In genomic region chr7:81336432-81336786, GRCm38 (mm10) we compare ENCODE assay signal across 9 mouse cellular contexts. TPM values are rescaled to one million over a fixed set of nuclear protein-coding genes. Genes with fewer than 3 reads are reported as not detected.
DNase-seq lines count a peak whose midpoint lies in the region; ATAC-seq and TF ChIP-seq lines count a peak whose summit lies in the region.
"Had no signal": no experiment of that assay in that cellular context is flagged by ENCODE, and none has a peak within 500 bp of the region (broad histone marks: within the 10 kb centered on the region; RNA-seq: fewer than 3 reads in every experiment).

No protein-coding gene starts in this region.

- H3K4me1 ChIP-seq in forebrain, embryonic 10.5 days, result peaks cover 17% of the 10 kb centered on the region
- H3K4me1 ChIP-seq in forebrain, embryonic 16.5 days (replicated peaks; ENCODE audit: control insufficient read depth, insufficient read depth, low read length), result 0 out of 2 replicates have a peak, but pooled peaks cover 3% of the 10 kb centered on the region
- H3K4me1 ChIP-seq in heart, embryonic 11.5 days (ENCODE audit: control insufficient read depth, insufficient read depth, low read length), result peaks cover 5% of the 10 kb centered on the region
- H3K4me1 ChIP-seq in midbrain, postnatal 0 days (ENCODE audit: insufficient read depth, low read length), result no peaks in the 10 kb centered on the region

- no peak overlapping the region for H3K4me3 ChIP-seq in forebrain, embryonic 10.5 days
- H3K4me3 ChIP-seq in forebrain, embryonic 16.5 days (replicated peaks; ENCODE audit: low read length), result no peak overlapping the region
- no peak overlapping the region for H3K4me3 ChIP-seq in heart, embryonic 11.5 days (ENCODE audit: low read depth, low read length)
- no peak overlapping the region for H3K4me3 ChIP-seq in midbrain, postnatal 0 days (ENCODE audit: low read depth, low read length)

- WGBS in forebrain, embryonic 10.5 days, result 36% methylated on average over 8 of the region's 8 CpGs
- WGBS in forebrain, embryonic 16.5 days, result 38% methylated on average over 8 of the region's 8 CpGs
- 40% methylated on average over 8 of the region's 8 CpGs for WGBS in heart, embryonic 11.5 days (ENCODE audit: insufficient replicate concordance)
- WGBS in midbrain, postnatal 0 days, result 29% methylated on average over 8 of the region's 8 CpGs

- TF ChIP-seq CTCF in brain, embryonic 14.5 days (IDR thresholded peaks at IDR 0.05; ENCODE audit: borderline replicate concordance, extremely low read depth, insufficient read depth, insufficient read length), result peak; percentile 69
- TF ChIP-seq CTCF in midbrain, postnatal 0 days (IDR thresholded peaks at IDR 0.05), result peak; percentile 70

- DNase-seq in forebrain, embryonic 10.5 days (ENCODE audit: extremely low spot score, low spot score), result peak; percentile 66
- peak; percentile 58 to 63 for DNase-seq in B cell, adult 2 months
- DNase-seq in brain, embryonic 14.5 days (ENCODE audit: low read depth), result peak; percentile 73
- peak; percentile 76 for DNase-seq in kidney, postnatal 14 days
- DNase-seq in midbrain, postnatal 0 days (ENCODE audit: low spot score), result peak; percentile 72
- DNase-seq in frontal cortex, postnatal 25 days (ENCODE audit: low spot score in 2 of 2), result no peak

- ATAC-seq in forebrain, embryonic 16.5 days, result no peak
- ATAC-seq in heart, embryonic 11.5 days (replicated peaks; ENCODE audit: insufficient number of reproducible peaks, low FRiP score, low TSS enrichment), result no peak
- ATAC-seq in midbrain, postnatal 0 days (ENCODE audit: low FRiP score), result no peak

- peak overlapping the region; percentile 83 for H3K27ac ChIP-seq in forebrain, embryonic 10.5 days
- H3K27ac ChIP-seq in forebrain, embryonic 16.5 days (ENCODE audit: low read length), result no peak overlapping the region
- peak overlapping the region; percentile 54; the same call in 1 of the 2 replicates for H3K27ac ChIP-seq in heart, embryonic 11.5 days (ENCODE audit: low read depth, low read length)
- no peak overlapping the region for H3K27ac ChIP-seq in midbrain, postnatal 0 days (ENCODE audit: low read depth, low read length)
- H3K27ac ChIP-seq: macrophage had no signal

- no peaks in the 10 kb centered on the region for H3K9me3 ChIP-seq in forebrain, embryonic 10.5 days
- H3K9me3 ChIP-seq in forebrain, embryonic 16.5 days (ENCODE audit: control insufficient read depth, low read length), result no peaks in the 10 kb centered on the region
- H3K9me3 ChIP-seq in heart, embryonic 11.5 days (replicated peaks; ENCODE audit: control insufficient read depth, low read length), result no peaks in the 10 kb centered on the region; the same call in 1 of the 2 replicates
- H3K9me3 ChIP-seq in midbrain, postnatal 0 days (ENCODE audit: low read length), result no peaks in the 10 kb centered on the region

- peaks cover 84% of the 10 kb centered on the region for H3K36me3 ChIP-seq in forebrain, embryonic 10.5 days (replicated peaks)
- H3K36me3 ChIP-seq in forebrain, embryonic 16.5 days (ENCODE audit: control insufficient read depth, insufficient read depth), result peaks cover 16% of the 10 kb centered on the region
- H3K36me3 ChIP-seq in heart, embryonic 11.5 days (ENCODE audit: control insufficient read depth, insufficient read depth, low read length), result peaks cover 21% of the 10 kb centered on the region
- H3K36me3 ChIP-seq in midbrain, postnatal 0 days (ENCODE audit: insufficient read depth, low read length), result peaks cover 20% of the 10 kb centered on the region

- no peak overlapping the region for H3K4me2 ChIP-seq in forebrain, embryonic 16.5 days (ENCODE audit: low read length)
- H3K4me2 ChIP-seq in heart, embryonic 11.5 days, result no peak overlapping the region
- H3K4me2 ChIP-seq in midbrain, postnatal 0 days (ENCODE audit: low read depth, low read length, poor library complexity, severe bottlenecking), result no peak overlapping the region

- no peaks in the 10 kb centered on the region for H3K27me3 ChIP-seq in forebrain, embryonic 10.5 days (ENCODE audit: poor library complexity, severe bottlenecking)
- H3K27me3 ChIP-seq in forebrain, embryonic 16.5 days (replicated peaks; ENCODE audit: control insufficient read depth, insufficient read depth, low read length), result no peaks in the 10 kb centered on the region
- no peaks in the 10 kb centered on the region for H3K27me3 ChIP-seq in heart, embryonic 11.5 days (ENCODE audit: control insufficient read depth, insufficient read depth, low read length)
- no peaks in the 10 kb centered on the region for H3K27me3 ChIP-seq in midbrain, postnatal 0 days (ENCODE audit: insufficient read depth, low read length)

- TF ChIP-seq POLR2A in brain, embryonic 14.5 days (IDR thresholded peaks at IDR 0.05; ENCODE audit: borderline replicate concordance, extremely low read depth, insufficient read depth, insufficient read length, poor library complexity, severe bottlenecking), result no peak

- no peak overlapping the region for H3K9ac ChIP-seq in forebrain, embryonic 16.5 days (replicated peaks; ENCODE audit: low read depth, low read length)
- H3K9ac ChIP-seq in heart, embryonic 11.5 days (ENCODE audit: low read depth, low read length), result no peak overlapping the region
- H3K9ac ChIP-seq in midbrain, postnatal 0 days (replicated peaks; ENCODE audit: low read length, poor library complexity, severe bottlenecking), result no peak overlapping the region

RNA-seq across cellular contexts. Expression of gene Rps17, which starts 8.6 kb away (rescaled TPM):
- 1,233 and 1,243 TPM in 2 replicates for polyA plus RNA-seq in forebrain, embryonic 10.5 days (2016; fragmentation: Nextera tagmentation; extraction: Ambion mirVana)
- polyA plus RNA-seq in forebrain, embryonic 16.5 days (2015; fragmentation: Nextera tagmentation; extraction: Ambion mirVana), result 718 and 738 TPM in 2 replicates
- polyA plus RNA-seq in brain, embryonic 14.5 days (2012; rRNA removed), result 1,437 and 1,564 TPM in 2 replicates
- 1,053 and 1,144 TPM in 2 replicates for polyA plus RNA-seq in heart, embryonic 11.5 days (2014; fragmentation: Nextera tagmentation; extraction: Ambion mirVana)
- total RNA-seq in midbrain, postnatal 0 days (2014; rRNA removed), result 630 and 662 TPM in 2 replicates
- 642 and 710 TPM in 2 replicates for polyA plus RNA-seq in midbrain, postnatal 0 days (2015; fragmentation: Nextera tagmentation; extraction: Ambion mirVana)

Comparison
In these comparisons a context has a peak if more than half of its experiments do, and no peak if none do; other contexts are left out.
1. H3K27ac ChIP-seq: peak in forebrain, embryonic 10.5 days (single experiment) and heart, embryonic 11.5 days (single experiment); none in forebrain, embryonic 16.5 days (single experiment) and midbrain, postnatal 0 days (single experiment).
2. DNase-seq: peak in forebrain, embryonic 10.5 days (single experiment), B cell, adult 2 months (2 of 2), brain, embryonic 14.5 days (single experiment), kidney, postnatal 14 days (single experiment) and midbrain, postnatal 0 days (single experiment); none in frontal cortex, postnatal 25 days (0 of 2).